Mouse (Mus musculus) embryo, embryonic 10.5 days (tissue): ENCODE measurements at regions not wholly inside any gene's neighbourhood (a gene's known extent, or its start where the extent isn't known, plus 50 kb on each side); places are given as distances from the start of the nearest gene placed in this dataset.
A peak's percentile ranks its signal among the peaks of the same experiment; 100 is the strongest.

Source experiments
- DNase-seq: peaks from one replicate; pipeline ENCODE4 v3.0.0-alpha.2; 2015; ENCODE audit warnings: low spot score

GRCm38 (mm10) chr2:178597084-178597470, 166.7 kb downstream of the Cdh26 start:
- no peak for DNase-seq

GRCm38 (mm10) chr2:178598371-178598770, 168.0 kb downstream of the Cdh26 start:
- DNase-seq: no peak

DNA sequence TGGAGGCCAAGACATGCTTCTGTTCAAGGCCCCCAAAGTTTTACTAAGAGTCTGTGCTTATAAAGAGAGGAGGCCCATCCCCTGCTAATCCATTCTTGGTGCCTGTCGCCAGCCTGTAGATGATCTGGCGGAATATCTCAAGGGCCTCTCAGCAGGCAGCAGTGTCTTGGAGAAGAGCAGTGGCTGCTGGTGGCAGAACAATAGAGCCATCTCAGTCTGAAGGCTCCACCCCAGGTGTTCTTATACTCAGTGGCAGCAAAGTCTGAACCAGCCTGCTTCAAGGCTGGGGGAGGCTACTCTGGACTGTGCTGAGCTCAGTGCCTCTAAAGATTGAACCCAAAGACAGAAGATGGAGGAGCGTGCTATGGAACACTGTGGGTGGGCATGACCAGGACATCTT, 168.5 kb downstream of the Cdh26 start:
- DNase-seq: no peak

DNA sequence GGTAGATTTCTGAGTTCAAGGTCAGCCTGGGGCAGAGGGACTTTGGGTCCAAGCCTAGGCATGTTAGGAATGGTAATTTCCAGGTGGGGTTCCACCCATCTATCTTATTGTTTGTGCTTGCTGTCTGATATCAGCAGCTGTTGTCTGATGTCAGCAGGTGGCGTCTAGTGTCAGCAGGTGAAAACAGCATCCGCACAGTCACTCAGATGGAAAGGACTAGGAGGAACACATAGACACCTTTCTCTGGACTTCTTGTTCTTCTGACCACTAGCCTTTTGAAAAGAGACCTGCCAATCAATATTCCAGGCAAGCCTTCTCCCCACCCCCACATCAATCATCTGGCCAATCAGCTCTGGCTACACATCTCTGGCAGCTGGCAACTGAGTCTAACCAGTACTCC, 173.1 kb downstream of the Cdh26 start:
- no peak for DNase-seq

DNA sequence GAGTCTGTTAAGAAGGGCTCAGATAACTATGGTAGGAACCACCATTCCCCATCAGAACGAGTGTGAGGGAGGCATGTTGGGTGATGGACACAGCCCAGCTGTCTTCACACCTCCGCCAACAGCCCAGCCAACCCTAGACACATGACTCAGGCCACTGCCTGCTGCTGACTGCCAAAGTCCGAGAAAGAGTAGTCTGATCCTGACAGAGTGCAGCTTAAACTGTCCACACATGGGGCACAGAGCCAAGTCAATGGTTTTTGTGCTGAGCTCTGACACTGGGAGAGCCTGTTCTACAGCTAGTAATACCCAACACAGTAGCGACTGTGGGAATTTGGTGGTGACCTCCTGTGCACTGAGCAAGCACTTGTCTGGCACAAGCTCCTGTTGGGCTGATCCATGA, 176.4 kb downstream of the Cdh26 start:
- no peak for DNase-seq

DNA sequence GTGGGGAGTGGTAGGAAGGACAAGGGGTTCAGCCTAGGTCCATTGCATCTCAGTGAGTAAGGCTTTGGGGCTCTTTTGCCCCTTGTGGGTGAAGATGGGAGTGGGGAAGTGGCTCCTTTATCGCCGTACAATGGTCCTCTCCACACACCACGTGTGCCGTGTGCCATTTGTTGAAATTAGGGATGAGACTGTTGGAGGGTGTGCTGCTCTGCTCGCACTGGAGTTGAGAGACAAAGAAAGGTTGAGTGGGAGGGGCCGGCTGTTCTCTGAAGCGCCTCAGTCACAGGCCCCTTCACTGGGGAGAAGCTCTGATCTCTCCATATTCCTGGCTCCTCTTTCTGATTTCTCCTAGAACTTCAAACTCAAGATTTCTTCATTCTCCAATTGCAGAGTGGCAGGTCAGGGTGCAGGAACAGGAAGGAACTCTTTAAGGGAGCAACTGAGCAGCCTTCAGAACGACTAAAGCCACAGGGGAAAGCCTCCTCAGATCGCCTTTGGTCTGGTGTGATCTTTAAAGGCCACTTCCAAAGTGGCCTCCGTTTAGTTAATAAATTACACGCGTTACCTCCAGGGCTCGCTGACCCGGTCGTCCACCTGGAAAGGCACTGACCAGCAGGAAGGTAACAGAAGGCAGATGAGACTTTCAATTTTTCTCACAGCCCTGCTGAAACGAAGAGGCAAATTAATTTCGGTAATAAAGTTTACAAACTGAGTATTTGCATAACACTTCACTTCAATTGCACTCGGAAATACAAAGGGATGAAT, 180.1 kb downstream of the Cdh26 start:
- DNase-seq: no peak

- DNase-seq: no peak
These were observed 184.4 kb downstream of the Cdh26 start for GRCm38 (mm10) chr2:178614761-178615160.

DNA sequence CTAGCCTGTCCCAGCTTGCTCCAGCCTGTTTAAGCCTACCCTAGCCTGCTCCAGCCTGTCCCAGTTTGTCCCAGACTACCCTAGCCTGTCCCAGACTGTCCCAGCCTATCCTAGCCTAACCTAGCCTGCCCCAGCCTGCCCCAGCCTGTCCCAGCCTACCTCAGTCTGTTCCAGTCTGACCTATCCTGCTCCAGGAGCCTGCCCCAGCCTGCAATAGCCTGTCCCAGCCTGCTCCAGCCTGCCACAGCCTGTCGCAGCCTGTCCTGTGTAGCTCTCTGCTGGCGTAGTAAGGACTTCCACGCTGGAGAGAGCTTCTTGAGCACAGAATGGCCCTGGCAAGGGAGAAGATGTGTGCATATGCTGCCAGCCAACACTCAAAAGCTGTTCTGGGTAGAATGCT, 192.5 kb downstream of the Cdh26 start:
- DNase-seq: no peak

DNA sequence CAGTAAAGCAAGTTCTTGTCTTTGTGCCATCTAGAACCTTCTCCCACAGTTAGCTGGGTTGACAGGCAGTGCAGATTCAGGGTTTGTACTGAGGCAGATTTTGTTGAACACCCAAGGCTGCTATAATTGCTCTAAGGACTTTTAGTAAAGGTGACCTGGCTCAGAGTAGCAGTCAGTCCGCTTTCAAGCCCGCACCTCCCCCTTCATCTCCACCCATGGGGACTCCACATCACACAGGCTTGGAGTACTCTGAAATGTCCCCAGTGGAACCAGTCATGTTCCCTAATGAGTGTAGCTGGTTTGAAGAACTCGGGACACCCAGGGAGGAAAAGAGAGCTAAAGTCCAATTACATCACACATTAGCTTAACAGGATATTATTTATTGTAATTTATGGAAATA, 194.1 kb downstream of the Cdh26 start:
- DNase-seq: no peak

- no peak for DNase-seq
These were observed 194.6 kb downstream of the Cdh26 start for GRCm38 (mm10) chr2:178624907-178625306.

GRCm38 (mm10) chr2:178629756-178630155, 199.4 kb downstream of the Cdh26 start:
- DNase-seq: peak; percentile 77

DNA sequence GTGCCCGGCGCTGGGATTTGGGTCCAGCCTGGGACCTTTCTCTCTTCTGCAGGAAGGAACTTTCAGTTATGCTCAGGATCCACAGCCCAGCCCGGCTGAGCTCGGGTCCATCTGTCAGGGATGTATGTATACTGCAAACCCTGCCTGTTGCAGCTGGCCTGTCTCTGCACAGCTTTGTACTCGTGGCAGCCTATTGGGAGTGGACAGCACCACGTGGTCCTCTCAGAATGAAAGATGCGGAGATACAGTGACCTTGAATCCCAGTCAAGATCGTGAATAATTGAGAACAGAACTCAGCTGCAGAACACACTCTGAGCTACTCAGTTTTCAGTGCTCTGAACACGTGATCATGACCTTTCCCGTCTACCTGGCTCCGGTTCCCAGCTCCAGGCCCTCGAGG, 200.2 kb downstream of the Cdh26 start:
- peak; percentile 50 for DNase-seq

DNA sequence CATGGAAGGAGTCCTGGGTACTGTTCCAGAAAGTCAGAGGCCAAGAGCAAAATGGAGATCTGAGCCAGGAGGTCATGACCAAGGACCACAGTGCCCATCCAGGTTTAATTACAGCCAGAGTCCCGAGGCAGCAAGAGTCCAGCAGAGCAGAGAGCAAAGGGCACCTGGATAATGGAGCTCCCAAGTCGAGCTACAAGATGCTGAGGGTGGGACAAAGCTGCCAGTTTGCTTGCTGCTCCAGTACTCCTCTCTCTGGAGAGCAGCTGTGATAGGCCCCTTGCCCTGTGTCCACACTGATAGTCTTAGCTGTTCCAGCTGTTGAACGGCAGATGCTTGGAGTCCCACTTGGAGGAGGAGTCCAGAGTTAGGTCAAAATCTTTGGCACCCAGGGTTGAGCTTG, 201.0 kb downstream of the Cdh26 start:
- peak; percentile 22 for DNase-seq

DNA sequence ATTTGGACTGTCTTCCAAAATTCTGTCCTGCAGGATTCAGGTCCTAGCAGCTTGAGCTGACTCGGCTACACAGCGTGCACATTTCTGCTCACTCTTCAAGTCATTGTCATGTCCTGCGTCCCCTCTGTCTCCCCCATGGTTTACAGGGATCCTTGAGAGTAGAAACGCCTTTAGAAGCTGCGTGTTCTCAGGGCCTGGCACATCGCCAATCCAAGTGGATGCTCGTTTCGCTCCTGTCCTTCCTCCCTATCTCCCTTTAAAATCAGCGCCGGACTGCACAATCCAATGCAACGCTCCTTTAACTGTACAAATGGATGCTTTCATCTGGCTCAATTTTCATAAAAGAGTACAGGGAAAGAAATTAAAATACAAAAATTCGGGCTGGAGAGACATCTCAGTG, 201.6 kb downstream of the Cdh26 start:
- DNase-seq: no peak

DNA sequence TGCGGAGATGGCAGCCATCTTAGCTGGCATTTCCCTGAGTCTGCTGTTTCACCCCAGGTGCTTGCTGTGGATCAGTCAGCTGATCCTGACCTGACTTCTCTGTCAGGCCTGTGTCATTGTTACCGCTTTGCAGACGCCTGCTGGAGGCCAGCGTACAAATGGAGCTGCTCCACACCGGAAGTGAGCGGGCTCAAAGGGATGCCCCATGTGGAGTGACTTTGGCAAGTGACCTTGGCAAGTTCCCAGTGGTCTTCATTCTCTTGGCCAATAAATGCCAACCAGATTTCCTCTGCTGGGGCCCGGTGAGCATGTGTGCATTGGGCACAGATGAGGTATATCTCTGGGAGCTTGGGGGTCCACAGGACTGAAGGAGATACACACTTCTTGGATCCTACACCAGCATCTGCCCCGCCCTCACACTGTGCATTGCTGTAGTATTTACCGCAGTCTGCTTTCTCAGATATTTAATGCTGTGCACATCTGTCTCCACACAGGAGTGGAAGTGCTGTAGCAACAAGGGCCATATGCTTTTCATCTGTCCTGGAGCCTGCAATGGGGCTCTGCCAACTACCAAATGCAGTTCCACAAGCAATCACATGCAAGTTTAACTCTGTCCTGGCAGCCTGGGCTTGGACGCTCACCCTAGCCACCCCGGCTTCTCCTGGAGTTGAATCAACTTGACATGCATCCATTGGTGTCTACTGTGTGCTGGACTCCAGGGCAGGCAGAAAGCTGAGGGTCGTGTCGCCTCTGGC, 202.7 kb downstream of the Cdh26 start:
- no peak for DNase-seq

- DNase-seq: peak; percentile 71
These were observed 203.8 kb downstream of the Cdh26 start for GRCm38 (mm10) chr2:178634116-178634515.

GRCm38 (mm10) chr2:178635685-178636084, 205.4 kb downstream of the Cdh26 start:
- DNase-seq: peak; percentile 31

GRCm38 (mm10) chr2:178636901-178637300, 206.6 kb downstream of the Cdh26 start:
- no peak for DNase-seq

- no peak for DNase-seq
These were observed 212.1 kb downstream of the Cdh26 start for GRCm38 (mm10) chr2:178642137-178643052.

GRCm38 (mm10) chr2:178643053-178643402, 212.7 kb downstream of the Cdh26 start:
- no peak for DNase-seq

DNA sequence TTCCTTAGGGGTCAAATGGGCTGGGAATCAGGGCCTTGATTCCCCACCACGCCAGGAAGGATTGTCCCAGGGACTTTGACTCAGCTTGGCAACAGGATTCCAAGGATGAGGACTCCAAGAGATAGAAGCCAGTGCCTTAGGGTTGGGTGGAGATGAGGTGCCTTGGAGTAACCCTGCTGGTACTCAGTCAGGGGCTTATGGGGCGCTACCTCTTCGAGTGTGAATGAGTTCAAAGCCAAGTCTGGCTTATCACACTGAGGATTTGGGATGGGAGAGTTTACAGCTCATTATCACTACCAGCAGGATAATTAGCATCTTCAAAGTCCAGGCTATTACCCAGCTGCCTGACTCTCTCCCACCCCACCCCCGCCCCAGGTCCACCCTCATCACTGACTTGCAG, 213.5 kb downstream of the Cdh26 start:
- DNase-seq: no peak

DNA sequence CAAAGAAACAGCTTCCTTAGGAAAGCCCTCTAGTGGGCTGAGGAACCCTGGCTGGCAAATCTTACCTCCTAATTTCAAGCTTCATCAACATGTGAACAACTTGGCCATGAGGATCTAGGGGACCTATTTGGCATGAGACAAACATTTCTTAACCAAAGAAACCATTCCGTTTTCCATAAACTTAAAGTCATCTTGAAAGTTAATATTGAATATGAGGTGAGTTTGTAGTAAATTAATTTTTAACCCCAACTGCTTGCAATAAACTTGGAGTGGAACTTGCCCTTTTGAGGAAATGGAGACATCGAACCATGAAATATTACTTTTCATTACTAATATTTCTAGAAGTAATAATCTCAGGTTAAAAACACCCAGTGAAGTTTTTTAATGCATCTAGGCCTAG, 229.7 kb downstream of the Cdh26 start:
- DNase-seq: no peak

DNA sequence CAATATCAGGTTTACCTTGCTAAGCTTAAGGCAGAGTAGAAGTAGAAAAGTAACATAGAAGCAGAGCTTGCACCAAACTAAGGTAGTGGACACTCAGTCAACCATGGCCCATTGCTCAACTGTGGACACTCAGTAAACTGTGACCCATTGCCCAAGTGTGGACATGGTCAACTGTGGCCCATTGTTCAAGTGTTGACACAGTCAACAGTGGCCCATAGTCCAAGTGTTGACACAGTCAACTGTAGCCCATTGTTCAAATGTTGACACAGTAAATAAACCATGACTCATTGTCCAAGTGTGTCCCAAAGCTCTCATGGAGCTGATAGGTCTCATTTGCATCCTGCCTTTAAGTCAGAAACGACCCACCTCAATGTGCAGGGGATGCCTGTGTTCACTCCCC, 232.1 kb downstream of the Cdh26 start:
- no peak for DNase-seq
